Mouse (Mus musculus) embryonic facial prominence, embryonic 11.5 days (tissue): Measurements from ENCODE around the gene Nisch. TPM values are rescaled to one million over a fixed set of nuclear protein-coding genes. Genes with fewer than 3 reads are reported as not detected.

Experiments
- ATAC-seq: fragments of 200-750 bp; cut with Nextera tagmentation; replicated peaks from 2 replicates; pipeline ENCODE4 v1.8.0; 2017; ENCODE audit warnings: low read depth; ENCODE audit not compliant: insufficient number of reproducible peaks, low FRiP score, low TSS enrichment
- DNase-seq: peaks from one replicate; pipeline ENCODE4 v3.0.0-alpha.2; 2015; ENCODE audit warnings: low spot score
- H3K27ac ChIP-seq: fragments of 300-500 bp; sonication (generic); replicated peaks from 2 replicates; pipeline ENCODE4 v1.5.1; 2014; ENCODE audit warnings: mild to moderate bottlenecking, low read depth, low read length, control low read depth
- H3K27me3 ChIP-seq: fragments of 300-500 bp; sonication (generic); 2 replicates; pipeline ENCODE4 v1.6.1; 2014; ENCODE audit warnings: mild to moderate bottlenecking, low read length, moderate library complexity, mixed read lengths; ENCODE audit not compliant: control insufficient read depth, insufficient read depth
- H3K36me3 ChIP-seq: fragments of 300-500 bp; sonication (generic); replicated peaks from 2 replicates; pipeline ENCODE4 v1.6.1; 2014; ENCODE audit warnings: low read depth, mild to moderate bottlenecking, low read length, moderate library complexity, mixed read lengths; ENCODE audit not compliant: control insufficient read depth, insufficient read depth
- H3K4me1 ChIP-seq: fragments of 300-500 bp; sonication (generic); 2 replicates; pipeline ENCODE4 v1.6.1; 2014; ENCODE audit warnings: low read length, mixed read lengths; ENCODE audit not compliant: control insufficient read depth, insufficient read depth
- H3K4me2 ChIP-seq: fragments of 300-500 bp; sonication (generic); 2 replicates; pipeline ENCODE4 v1.6.1; 2014; ENCODE audit warnings: low read depth, mild to moderate bottlenecking, control low read depth, low read length, moderate library complexity
- H3K4me3 ChIP-seq: fragments of 300-500 bp; sonication (generic); 2 replicates; pipeline ENCODE4 v1.5.1; 2014; ENCODE audit warnings: low read depth, low read length, control low read depth
- H3K9ac ChIP-seq: fragments of 300-500 bp; sonication (generic); replicated peaks from 2 replicates; pipeline ENCODE4 v1.6.1; 2014; ENCODE audit warnings: mild to moderate bottlenecking, control low read depth, low read length
- H3K9me3 ChIP-seq: fragments of 300-500 bp; sonication (generic); replicated peaks from 2 replicates; pipeline ENCODE4 v1.6.1; 2016; ENCODE audit warnings: mild to moderate bottlenecking, low read length, inconsistent platforms, mixed read lengths; ENCODE audit not compliant: control insufficient read depth
- WGBS: fragments of 180-500 bp; shearing (Covaris S2); extraction: QIAGEN DNeasy Blood & Tissue Kit; methylation state at CpG from one replicate; pipeline ENCODE4 v1.1.7; 2014; 5-methylcytosine and 5-hydroxymethylcytosine counted together
- polyA plus RNA-seq: library from polyadenylated mRNA; unstranded; fragments of >200 nt; fragmentation: Nextera tagmentation; extraction: Ambion mirVana; gene quantifications from 2 replicates; pipeline ENCODE4 v1.2.1, GENCODE M21; 2014

Gene Nisch
- polyA plus RNA-seq, 1 experiment from 2014 or later, result 270 TPM

GRCm38 (mm10) chr14:31184195-31184594 is 32.6 kb downstream of the Nisch start:
- Histone ChIP-seq H3K27me3 (no peaks in the 10 kb centered on the region), H3K27ac (no peak overlapping the region), H3K9ac (no peak overlapping the region), H3K4me3 (no peak overlapping the region), H3K4me1 (no peaks in the 10 kb centered on the region), H3K4me2 (no peak overlapping the region), H3K36me3 (peaks cover 56% of the 10 kb centered on the region), H3K9me3 (no peaks in the 10 kb centered on the region)
- DNase-seq (no peak), ATAC-seq (no peak)
- 90% methylated on average over 12 of the region's 12 CpGs for WGBS

DNA sequence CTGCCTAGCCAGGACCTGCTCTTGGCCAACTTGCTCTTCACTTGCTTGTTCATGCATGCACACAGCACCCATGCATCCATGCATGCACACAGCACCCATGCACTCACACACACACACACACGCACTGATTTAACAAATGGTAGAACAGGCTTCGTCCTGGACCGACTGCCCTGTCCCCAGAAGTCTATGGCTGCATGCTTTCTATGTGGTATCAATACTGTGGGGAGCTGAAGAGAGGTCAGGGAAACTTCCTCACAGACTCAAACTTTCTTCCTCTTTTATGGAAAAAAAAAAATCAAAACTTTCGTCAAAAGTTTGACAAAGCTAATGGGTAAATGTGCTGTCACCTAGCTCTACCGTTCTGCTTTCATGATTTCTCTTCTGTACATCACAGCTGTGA is 33.2 kb downstream of the Nisch start:
- Histone ChIP-seq H3K27ac (no peak overlapping the region), H3K9ac (no peak overlapping the region), H3K9me3 (no peaks in the 10 kb centered on the region), H3K4me3 (no peak overlapping the region), H3K36me3 (peaks cover 59% of the 10 kb centered on the region), H3K4me1 (no peaks in the 10 kb centered on the region), H3K27me3 (no peaks in the 10 kb centered on the region), H3K4me2 (no peak overlapping the region)
- 88% methylated on average over 5 of the region's 5 CpGs for WGBS
- DNase-seq, result no peak
- no peak for ATAC-seq

- ATAC-seq, result no peak
- no peak for DNase-seq
- Histone ChIP-seq H3K27ac (no peak overlapping the region), H3K9ac (no peak overlapping the region), H3K4me2 (no peak overlapping the region), H3K4me3 (no peak overlapping the region), H3K4me1 (no peaks in the 10 kb centered on the region), H3K27me3 (no peaks in the 10 kb centered on the region), H3K36me3 (peaks cover 59% of the 10 kb centered on the region), H3K9me3 (no peaks in the 10 kb centered on the region)
- 59% methylated on average over 2 of the region's 2 CpGs for whole genome bisulfite sequencing
Measured at GRCm38 (mm10) chr14:31182786-31183290, 33.9 kb downstream of the Nisch start.

DNA sequence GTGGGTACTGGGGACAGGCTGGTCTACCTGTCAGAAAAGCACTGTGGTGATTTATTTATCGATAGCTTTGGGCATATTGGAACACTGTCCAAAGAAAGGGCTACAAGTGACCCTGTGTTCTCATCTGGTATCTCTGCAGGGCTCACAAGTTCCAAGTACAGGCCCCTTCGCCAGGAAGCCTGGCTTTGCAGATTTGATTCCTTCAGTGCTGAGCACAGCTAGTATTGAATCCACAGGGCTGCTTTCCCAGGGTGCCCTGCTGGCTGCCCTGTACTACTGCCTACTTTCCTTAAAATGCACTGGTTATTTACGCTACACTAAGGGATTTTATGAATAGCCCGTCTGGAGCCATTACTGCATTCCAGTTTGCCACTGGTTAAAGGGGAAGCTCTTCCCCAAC is 35.2 kb downstream of the Nisch start:
- ATAC-seq (no peak), DNase-seq (no peak)
- H3K36me3 ChIP-seq, result peaks cover 54% of the 10 kb centered on the region
- no peaks in the 10 kb centered on the region for H3K4me1 ChIP-seq
- no peak overlapping the region for H3K27ac ChIP-seq
- no peaks in the 10 kb centered on the region for H3K9me3 ChIP-seq
- H3K4me2 ChIP-seq, result no peak overlapping the region
- H3K4me3 ChIP-seq, result no peak overlapping the region
- no peak overlapping the region for H3K9ac ChIP-seq
- H3K27me3 ChIP-seq, result no peaks in the 10 kb centered on the region
- 89% methylated on average over 4 of the region's 4 CpGs for WGBS

DNA sequence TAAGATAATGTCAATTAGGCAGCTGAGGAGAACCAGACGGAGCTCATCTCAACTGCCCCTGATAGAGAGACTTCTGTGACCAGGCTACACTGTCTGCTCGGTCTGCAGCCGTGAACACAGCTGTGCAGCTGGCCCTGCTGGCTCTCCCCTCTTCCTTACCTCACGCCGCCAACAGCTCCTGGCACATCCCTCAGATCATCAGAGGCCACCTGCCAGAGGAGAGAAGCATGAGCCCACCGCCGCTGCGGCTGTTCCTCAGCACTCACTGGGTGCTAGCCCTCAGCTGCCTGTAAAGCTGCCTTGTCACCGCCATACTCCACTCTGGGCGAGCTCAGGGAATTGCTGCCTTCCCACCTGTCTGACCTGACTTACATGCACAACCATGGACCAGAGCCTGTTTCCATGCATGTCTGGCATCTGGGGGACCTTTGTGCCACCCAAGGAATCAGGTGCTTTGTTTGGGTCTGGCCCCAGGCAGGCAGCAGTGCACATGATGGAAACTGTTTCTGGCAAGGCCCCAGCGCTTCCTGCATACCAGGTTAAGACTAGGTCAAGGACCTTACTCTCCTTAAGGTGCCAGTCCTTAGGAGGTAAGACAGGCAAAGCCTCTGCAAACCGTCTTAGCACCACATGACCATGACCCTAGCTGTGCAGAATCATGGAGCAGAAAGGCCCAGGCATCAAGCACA is 36.9 kb downstream of the Nisch start:
- Histone ChIP-seq H3K36me3 (peaks cover 57% of the 10 kb centered on the region), H3K27ac (no peak overlapping the region), H3K9me3 (no peaks in the 10 kb centered on the region), H3K4me2 (no peak overlapping the region), H3K4me1 (no peaks in the 10 kb centered on the region), H3K4me3 (no peak overlapping the region), H3K9ac (no peak overlapping the region), H3K27me3 (no peaks in the 10 kb centered on the region)
- DNase-seq (no peak), ATAC-seq (no peak)
- WGBS, result 94% methylated on average over 12 of the region's 12 CpGs

DNA sequence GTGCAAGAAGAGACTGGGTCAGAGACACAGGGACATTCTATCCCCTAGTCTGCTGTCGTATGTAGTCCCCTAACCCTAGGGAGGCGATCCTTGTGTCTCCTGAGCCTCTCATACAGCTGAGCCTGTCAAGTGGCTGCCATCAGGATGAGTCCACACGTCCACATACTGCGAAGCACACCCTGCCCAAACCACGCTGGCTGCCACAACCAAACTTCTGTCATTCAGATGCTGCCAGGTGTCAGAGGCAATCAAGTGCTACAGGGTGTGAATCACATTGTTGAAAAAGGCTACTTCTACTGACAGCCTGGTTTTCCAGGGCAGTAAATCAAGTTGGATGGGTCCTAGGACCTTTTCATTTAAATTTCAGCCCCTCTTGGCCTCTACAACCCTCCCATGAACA is 39.0 kb downstream of the Nisch start:
- 91% methylated on average over 5 of the region's 5 CpGs for WGBS
- H3K4me2 ChIP-seq, result no peak overlapping the region
- no peak overlapping the region for H3K4me3 ChIP-seq
- H3K9ac ChIP-seq, result no peak overlapping the region
- H3K4me1 ChIP-seq, result no peaks in the 10 kb centered on the region
- no peaks in the 10 kb centered on the region for H3K27me3 ChIP-seq
- no peaks in the 10 kb centered on the region for H3K9me3 ChIP-seq
- H3K27ac ChIP-seq, result no peak overlapping the region
- ATAC-seq, result no peak
- peaks cover 52% of the 10 kb centered on the region for H3K36me3 ChIP-seq
- DNase-seq, result no peak

- no peaks in the 10 kb centered on the region for H3K9me3 ChIP-seq
- 88% methylated on average over 15 of the region's 16 CpGs for WGBS
- no peaks in the 10 kb centered on the region for H3K4me1 ChIP-seq
- ATAC-seq (no peak), DNase-seq (no peak)
- no peak overlapping the region for H3K27ac ChIP-seq
- H3K27me3 ChIP-seq, result no peaks in the 10 kb centered on the region
- H3K36me3 ChIP-seq, result peaks cover 56% of the 10 kb centered on the region
- no peak overlapping the region for H3K4me2 ChIP-seq
- H3K9ac ChIP-seq, result no peak overlapping the region
- no peak overlapping the region for H3K4me3 ChIP-seq
Measured at GRCm38 (mm10) chr14:31177287-31177686, 39.5 kb downstream of the Nisch start.

GRCm38 (mm10) chr14:31173537-31173936 is 43.2 kb downstream of the Nisch start:
- Histone ChIP-seq H3K9ac (no peak overlapping the region), H3K4me2 (no peak overlapping the region), H3K36me3 (peaks cover 43% of the 10 kb centered on the region), H3K27ac (no peak overlapping the region), H3K9me3 (no peaks in the 10 kb centered on the region), H3K27me3 (no peaks in the 10 kb centered on the region), H3K4me3 (no peak overlapping the region), H3K4me1 (no peaks in the 10 kb centered on the region)
- ATAC-seq, result no peak
- WGBS, result 94% methylated on average over 7 of the region's 7 CpGs
- no peak for DNase-seq
